Mouse (Mus musculus): ENCODE measurements around the gene Ralgps1. TPM values are rescaled to one million over a fixed set of nuclear protein-coding genes. Genes with fewer than 3 reads are reported as not detected.

Ralgps1 gene
- total and polyA plus RNA-seq, 3 experiments: 0.62 to 2.1 (median 1.5) TPM

DNA sequence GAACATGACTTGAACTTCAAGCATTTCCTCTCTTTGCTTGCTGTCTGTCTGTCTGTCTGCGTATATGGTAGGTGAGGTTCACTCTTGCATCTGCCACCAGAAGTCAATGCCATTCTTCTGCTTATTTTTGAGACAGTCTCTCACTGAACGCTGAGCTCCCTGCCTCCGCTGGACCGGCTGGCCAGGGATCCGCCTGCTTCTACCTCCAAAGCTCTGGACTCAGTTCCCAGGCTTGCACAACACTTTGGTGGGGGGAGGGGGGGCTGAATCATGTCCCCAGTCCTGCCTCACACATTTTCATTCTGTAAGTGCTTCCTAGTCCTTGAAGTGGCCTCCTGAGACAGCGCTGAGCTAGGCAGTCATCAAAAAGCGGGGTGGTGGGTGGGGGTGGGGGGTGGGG lies 27.8 kb upstream of the Ralgps1 start:
- no peak for DNase-seq (ENCODE audit: extremely low read depth)
- H3K79me2 ChIP-seq (replicated peaks; ENCODE audit: control insufficient read depth, extremely low read depth, insufficient read depth, poor library complexity, severe bottlenecking): no peaks in the 10 kb centered on the region; the same call in 1 of the 2 replicates
- no peaks in the 10 kb centered on the region for H3K36me3 ChIP-seq (replicated peaks in 1 of 2; ENCODE audit: control insufficient read depth in 1 of 2, insufficient read depth in 1 of 2, low read length in 1 of 2)
- H3K9me3 ChIP-seq (replicated peaks; ENCODE audit: low read length): no peaks in the 10 kb centered on the region
- H3K9ac ChIP-seq (ENCODE audit: insufficient read depth, low read depth): no peak overlapping the region
- no peaks in the 10 kb centered on the region for H3K27me3 ChIP-seq (replicated peaks)
- no peak for TF ChIP-seq RAD21 (IDR thresholded peaks at IDR 0.05; ENCODE audit: low read depth, low read length)
- H3K4me2 ChIP-seq (ENCODE audit: insufficient read depth, low read depth, poor library complexity, severe bottlenecking): no peak overlapping the region
- no peak overlapping the region for H3K4me3 ChIP-seq (replicated peaks in 1 of 3; ENCODE audit: low read depth in 2 of 3, low read length in 2 of 3, poor library complexity in 1 of 3)
- dilution Hi-C loops (cut with MboI; ENCODE audit: extremely low pct_ligation_motif_present, extremely low pct_unique_long_range_greater_than_20kb, low sequenced_read_pairs) (no loop called here), in situ Hi-C loops (cut with MboI; ENCODE audit: low pct_ligation_motif_present, low pct_unique_long_range_greater_than_20kb, low sequenced_read_pairs) (no loop called here)
- H3K27ac ChIP-seq (ENCODE audit: insufficient read depth, low read depth): no peak overlapping the region
- H3K4me1 ChIP-seq (ENCODE audit: control insufficient read depth in 1 of 2, insufficient read depth in 2 of 2): peaks cover 0 to 8% of the 10 kb centered on the region in 2 experiments; a peak in 2 of 4 replicates

DNA sequence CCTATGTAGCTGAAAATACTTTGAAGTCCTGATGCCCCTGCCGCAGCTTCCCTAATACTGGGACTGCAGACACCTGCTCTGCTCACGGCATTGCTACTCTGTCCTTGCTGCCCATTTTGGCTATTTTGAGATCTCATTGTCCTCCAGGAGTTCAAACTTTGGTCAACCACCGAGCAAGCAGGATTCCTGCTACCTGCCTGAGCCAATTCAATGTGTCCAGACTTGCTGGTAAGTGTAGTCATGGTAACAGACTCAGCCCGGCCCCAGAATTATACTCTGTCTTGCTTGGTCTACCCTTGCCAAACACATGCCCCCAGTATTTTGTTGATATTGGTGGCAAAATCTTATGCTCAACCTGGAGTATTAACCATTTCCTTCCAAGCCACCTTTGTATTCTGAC lies 25.8 kb upstream of the Ralgps1 start:
- Histone ChIP-seq H3K9me3 (replicated peaks; ENCODE audit: low read length) (no peaks in the 10 kb centered on the region), H3K4me2 (ENCODE audit: insufficient read depth, low read depth, poor library complexity, severe bottlenecking) (no peak overlapping the region), H3K4me3 (replicated peaks in 1 of 3; ENCODE audit: low read depth in 2 of 3, low read length in 2 of 3, poor library complexity in 1 of 3) (no peak overlapping the region), H3K9ac (ENCODE audit: insufficient read depth, low read depth) (no peak overlapping the region), H3K79me2 (replicated peaks; ENCODE audit: control insufficient read depth, extremely low read depth, insufficient read depth, poor library complexity, severe bottlenecking) (no peaks in the 10 kb centered on the region; the same call in 1 of the 2 replicates), H3K4me1 (ENCODE audit: control insufficient read depth in 1 of 2, insufficient read depth in 2 of 2) (peaks cover 4 to 7% of the 10 kb centered on the region in 2 experiments; a peak in 1 of 4 replicates), H3K27me3 (replicated peaks) (no peaks in the 10 kb centered on the region), H3K36me3 (replicated peaks in 1 of 2; ENCODE audit: control insufficient read depth in 1 of 2, insufficient read depth in 1 of 2, low read length in 1 of 2) (no peaks in the 10 kb centered on the region), H3K27ac (ENCODE audit: insufficient read depth, low read depth) (no peak overlapping the region)
- in situ Hi-C loops (cut with MboI; ENCODE audit: low pct_ligation_motif_present, low pct_unique_long_range_greater_than_20kb, low sequenced_read_pairs) (no loop called here), dilution Hi-C loops (cut with MboI; ENCODE audit: extremely low pct_ligation_motif_present, extremely low pct_unique_long_range_greater_than_20kb, low sequenced_read_pairs) (no loop called here)
- no peak for TF ChIP-seq USF2 (conservative IDR thresholded peaks at IDR 0.05; ENCODE audit: low read depth, low read length)
- no peak for TF ChIP-seq SMC3 (IDR thresholded peaks at IDR 0.05; ENCODE audit: low read depth, low read length)
- no peak for TF ChIP-seq GABPA (IDR thresholded peaks at IDR 0.05; ENCODE audit: insufficient replicate concordance, low read depth, low read length)
- TF ChIP-seq ZC3H11A (IDR thresholded peaks at IDR 0.05; ENCODE audit: low read depth, low read length): no peak
- TF ChIP-seq JUN (IDR thresholded peaks at IDR 0.05; ENCODE audit: insufficient read depth, low read depth, low read length): no peak
- no peak for TF ChIP-seq MEF2A (IDR thresholded peaks at IDR 0.05; ENCODE audit: borderline replicate concordance, low read depth, low read length)
- TF ChIP-seq NRF1 (IDR thresholded peaks at IDR 0.05; ENCODE audit: low read depth, low read length): no peak
- TF ChIP-seq UBTF (IDR thresholded peaks at IDR 0.05; ENCODE audit: low read depth, low read length): no peak
- no peak for TF ChIP-seq MAX (IDR thresholded peaks at IDR 0.05; ENCODE audit: low read length)
- no peak for TF ChIP-seq USF1 (IDR thresholded peaks at IDR 0.05; ENCODE audit: low read depth, low read length)
- no peak for TF ChIP-seq MAFK (IDR thresholded peaks at IDR 0.05; ENCODE audit: insufficient replicate concordance, low read length)
- no peak for TF ChIP-seq POLR2AphosphoS2 (IDR thresholded peaks at IDR 0.05; ENCODE audit: low read depth, low read length)
- no peak for TF ChIP-seq RAD21 (IDR thresholded peaks at IDR 0.05; ENCODE audit: low read depth, low read length)
- TF ChIP-seq MXI1 (IDR thresholded peaks at IDR 0.05; ENCODE audit: low read depth, low read length): no peak
- no peak for TF ChIP-seq ELF1 (IDR thresholded peaks at IDR 0.05; ENCODE audit: low read depth, low read length)
- TF ChIP-seq E2F4 (IDR thresholded peaks at IDR 0.05; ENCODE audit: insufficient replicate concordance, low read depth, low read length): no peak
- no peak for DNase-seq (ENCODE audit: extremely low read depth)

All from CH12.LX (cell line).